Mouse (Mus musculus) spleen, adult 12 weeks (tissue): ENCODE data around the gene Actg1.

ENCODE experiments used
- DNase-seq: peaks from one replicate; pipeline ENCODE4 v3.0.0; 2022; ENCODE audit warnings: low spot score

Actg1 gene

DNA sequence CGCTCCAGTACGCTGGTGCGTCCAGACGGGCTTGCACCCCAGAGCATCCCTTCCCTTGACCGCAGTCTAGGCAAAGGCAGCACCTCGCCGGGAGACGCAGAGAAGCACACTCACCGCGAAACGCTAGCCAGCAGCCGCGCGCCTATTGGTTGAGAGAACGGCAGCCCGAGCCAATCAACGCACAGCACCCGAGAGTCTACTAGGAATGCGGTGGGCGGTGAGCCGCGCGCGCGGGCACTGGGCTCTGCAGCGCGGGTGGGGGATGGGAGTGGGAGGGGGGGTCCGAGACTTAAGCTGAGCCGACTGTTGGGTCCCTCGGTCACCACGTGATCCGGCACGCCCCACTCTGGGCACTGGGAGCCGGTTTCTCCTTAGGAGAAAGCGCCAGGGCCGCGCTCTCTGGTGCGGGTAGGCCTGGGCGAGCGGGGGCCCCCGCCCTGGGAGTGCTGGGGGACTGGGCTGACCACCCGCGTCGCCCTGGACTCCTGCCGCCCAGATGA is 37.5 kb downstream of the Actg1 start:
- peak; percentile 62 for DNase-seq

GRCm38 (mm10) chr11:120308441-120309320 is 39.7 kb downstream of the Actg1 start:
- DNase-seq, result peak; percentile 4

DNA sequence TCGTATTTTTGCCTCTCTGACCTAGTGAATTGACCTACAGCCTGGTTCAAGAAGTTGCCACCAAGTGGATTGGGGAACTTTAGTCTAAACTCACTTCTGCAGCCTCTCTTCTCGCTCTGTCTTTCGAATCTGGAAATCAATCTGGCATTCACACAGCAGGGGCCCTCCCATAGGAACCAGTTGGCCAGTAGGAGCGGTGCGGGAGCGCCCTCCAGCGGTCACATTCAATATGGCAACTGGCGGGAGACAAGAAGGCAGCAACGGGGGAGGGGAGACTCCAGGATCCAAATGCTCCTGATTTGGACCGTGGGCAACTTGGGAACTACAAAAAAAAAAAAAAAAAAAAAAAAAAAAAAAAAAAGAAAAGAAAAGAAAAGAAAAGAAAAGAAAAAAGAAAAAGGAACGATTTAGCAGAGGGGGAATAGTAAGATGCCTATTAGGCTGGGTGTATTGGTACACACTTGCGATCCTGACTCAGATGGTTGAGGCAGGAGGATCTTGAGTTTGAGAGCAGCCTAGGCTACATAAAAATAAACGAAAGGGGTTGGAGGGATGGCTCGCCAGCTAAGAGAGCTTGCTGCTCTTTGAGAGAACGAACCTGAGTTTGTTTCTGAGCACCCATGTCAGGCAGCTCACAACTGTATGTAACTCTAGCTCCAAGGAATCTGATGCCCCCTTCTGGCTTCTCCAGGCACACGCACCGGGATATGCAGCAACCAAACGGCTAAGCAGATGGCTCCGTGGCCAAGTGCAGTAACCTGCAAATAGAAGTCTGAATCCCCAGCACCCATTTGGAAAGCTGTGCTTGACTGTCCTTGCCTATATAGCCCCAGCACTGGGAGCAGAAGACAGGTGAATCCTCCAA is 40.5 kb downstream of the Actg1 start:
- DNase-seq, result peak; percentile 80

DNA sequence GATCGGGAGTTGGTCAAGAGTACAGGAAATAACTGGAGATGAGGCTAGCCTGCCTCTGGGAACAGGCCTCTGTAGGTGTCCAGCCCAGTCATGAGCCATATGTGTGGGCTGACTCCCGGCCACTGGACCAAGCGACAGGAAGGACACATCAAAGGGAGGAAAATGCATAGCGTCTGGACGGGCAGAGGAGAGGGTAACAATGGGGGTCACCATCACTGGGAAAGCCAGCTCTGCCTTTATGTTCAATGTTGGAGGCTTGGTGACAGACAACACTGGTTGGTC is 41.3 kb downstream of the Actg1 start:
- DNase-seq, result no peak

- no peak for DNase-seq
Observed at GRCm38 (mm10) chr11:120306366-120307131, 41.8 kb downstream of the Actg1 start.

- DNase-seq, result no peak
Observed at GRCm38 (mm10) chr11:120305535-120306365, 42.6 kb downstream of the Actg1 start.

- DNase-seq, result peak; percentile 81
Observed at GRCm38 (mm10) chr11:120304886-120305534, 43.3 kb downstream of the Actg1 start.

DNA sequence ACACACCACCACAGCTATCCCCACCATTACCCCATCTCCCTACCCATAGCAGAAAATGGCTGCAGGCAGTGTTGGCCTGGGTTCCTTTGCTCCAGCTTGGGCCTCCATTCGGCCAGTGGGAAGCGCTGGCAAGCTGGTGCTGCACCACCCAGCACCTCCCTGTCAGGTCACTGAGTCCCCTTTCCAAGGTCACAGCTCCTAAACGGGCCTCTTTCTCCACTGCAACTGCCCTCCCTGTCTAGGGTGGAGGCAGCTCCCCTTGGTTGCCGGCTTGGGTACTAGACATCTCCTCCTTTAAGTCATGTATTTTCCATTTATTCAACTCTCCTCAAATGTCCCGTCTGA is 44.0 kb downstream of the Actg1 start:
- DNase-seq, result no peak

DNA sequence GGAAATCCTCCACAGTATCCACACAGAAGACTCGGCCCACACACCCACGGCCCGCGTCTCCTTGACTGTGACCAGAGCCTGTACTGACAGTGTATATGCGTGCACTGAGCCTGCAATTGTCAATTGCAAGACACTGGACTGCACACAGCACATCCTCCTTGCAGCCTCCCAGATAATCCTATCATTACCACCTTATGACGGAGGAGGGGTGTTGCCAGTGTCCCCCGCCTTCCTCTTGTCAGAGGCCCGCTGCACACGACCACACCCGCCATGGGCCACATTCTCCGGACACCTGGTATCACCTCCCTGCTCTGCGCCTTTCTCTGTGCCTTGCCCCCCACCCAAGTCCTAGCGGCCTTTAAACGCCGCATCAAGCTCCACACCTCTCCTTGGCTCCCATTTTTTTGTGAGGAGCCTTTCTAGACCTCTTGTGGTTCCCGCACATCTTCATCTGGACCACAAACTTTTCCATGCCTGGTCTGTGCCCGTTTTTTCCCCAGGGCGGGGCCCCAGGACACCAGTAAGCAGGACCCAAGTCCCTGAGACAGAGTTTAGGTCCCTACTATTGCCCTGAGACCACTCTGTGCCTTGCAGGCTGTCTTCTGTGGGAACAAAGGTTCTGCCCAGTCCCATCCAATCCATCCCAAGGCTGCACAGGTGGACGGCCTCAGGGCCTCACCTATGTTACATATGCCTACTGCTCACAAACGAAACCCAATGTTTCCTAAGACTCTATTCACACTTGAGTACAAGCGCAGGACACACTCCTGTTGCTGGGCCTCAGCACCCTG is 44.6 kb downstream of the Actg1 start:
- DNase-seq, result peak; percentile 34

DNA sequence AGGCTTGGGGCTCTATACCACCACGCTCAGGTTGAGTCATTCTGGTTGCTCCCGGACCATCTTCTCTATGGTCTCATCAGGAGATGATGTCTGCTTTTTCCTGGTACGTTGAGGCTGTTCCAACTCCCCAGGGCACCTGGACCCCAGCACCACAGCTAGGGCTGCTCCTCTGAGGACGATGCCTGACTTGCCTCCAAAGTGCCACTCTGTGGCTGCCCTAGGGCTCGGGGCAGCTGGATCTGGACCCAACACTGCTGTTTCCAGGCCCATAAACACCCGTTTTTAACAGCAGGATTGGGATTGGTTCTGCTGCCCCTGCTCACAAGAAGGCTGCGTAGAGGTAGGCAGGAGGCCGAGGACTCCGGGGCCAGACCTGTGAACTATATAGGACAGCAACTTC is 45.2 kb downstream of the Actg1 start:
- no peak for DNase-seq

DNA sequence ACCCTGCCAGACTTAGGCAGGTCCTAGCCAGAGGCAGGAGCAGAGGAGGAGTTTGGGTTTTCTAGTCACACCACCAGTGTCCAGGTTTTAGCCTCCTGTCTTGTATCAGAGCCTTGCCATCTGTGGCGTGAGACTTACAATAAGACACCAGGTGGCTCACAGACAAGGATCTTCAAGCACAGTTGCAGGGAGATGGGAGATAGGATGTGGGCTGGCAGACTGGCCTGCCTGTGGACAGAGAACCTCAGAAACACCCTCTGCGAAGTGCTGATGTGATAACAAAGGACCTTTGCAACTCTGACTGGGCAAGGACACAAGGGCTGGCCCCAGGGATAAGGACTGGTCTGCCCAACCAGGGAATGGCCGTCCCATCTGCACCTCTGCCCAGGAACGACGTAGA is 48.9 kb downstream of the Actg1 start:
- DNase-seq, result no peak

- DNase-seq, result no peak
Observed at GRCm38 (mm10) chr11:120298441-120299141, 49.8 kb downstream of the Actg1 start.

GRCm38 (mm10) chr11:120297767-120298166 is 50.6 kb downstream of the Actg1 start:
- no peak for DNase-seq

DNA sequence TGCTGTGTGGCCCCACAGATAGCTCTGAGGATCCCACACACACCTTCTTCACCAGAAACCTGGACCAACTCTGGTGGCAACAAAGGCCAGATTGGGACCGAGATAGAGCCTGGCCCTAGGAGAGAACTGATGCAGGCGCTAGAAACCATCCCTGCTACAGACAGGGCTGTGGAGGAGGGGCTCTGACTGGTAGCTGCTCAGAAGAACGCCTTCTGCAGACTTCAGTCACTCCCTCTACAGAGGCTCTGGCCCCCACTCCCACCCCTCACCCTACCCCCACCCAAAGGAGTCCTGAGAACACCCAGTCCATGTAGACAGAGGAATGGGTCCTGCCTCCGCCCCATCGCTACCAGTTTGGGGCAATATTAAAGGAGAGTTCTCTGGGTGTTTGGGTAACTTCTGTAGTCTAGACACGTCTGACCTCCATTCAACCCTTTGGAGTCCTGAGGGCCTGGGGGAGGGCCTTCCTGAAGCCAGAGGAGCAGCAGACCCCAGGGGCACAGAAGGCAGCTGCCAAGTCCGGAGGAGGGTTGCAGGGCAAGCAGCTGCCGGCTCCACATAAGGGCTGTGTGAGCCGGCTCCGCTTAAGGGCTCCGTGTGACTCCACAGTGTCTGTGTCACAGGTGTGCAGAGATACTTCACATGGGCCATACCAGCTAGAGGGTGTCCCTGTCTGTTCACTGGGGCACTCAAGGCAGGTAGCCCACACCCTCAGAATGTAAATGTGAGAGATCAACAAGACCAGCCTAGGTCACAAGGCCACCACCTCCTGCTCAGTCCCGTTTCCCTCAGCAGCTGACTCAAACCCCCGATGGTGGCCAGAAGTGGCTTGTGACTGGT is 51.8 kb downstream of the Actg1 start:
- DNase-seq, result no peak
